Mouse (Mus musculus) cerebral cortex, adult 2 months (tissue): ENCODE data around the gene Erbin.

ENCODE experiments used
- WGBS: fragments of 180-500 bp; shearing (Covaris S2); methylation state at CpG from one replicate; pipeline ENCODE4 v1.1.7; 2018; 5-methylcytosine and 5-hydroxymethylcytosine counted together

Gene Erbin

DNA sequence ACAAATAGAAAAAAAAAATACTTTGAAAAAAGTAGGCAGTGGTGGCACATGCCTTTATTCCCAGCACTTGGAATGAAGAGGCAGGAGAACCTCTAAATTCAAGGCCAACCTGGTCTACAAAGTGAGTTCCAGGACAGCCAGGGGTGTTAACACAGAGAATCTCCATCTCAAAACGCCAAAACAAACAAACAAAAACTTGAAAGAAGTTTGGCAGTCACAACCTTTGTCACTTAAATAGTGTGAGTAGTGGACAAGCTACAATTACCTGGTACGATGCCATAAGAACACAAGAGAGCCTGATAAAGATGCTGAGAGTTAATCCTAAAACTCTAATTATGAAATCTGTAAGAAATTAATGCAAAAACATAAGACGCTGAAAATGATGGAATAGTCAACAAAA lies 8.0 kb downstream of the Erbin start:
- 61% methylated on average over 3 of the region's 3 CpGs for WGBS

DNA sequence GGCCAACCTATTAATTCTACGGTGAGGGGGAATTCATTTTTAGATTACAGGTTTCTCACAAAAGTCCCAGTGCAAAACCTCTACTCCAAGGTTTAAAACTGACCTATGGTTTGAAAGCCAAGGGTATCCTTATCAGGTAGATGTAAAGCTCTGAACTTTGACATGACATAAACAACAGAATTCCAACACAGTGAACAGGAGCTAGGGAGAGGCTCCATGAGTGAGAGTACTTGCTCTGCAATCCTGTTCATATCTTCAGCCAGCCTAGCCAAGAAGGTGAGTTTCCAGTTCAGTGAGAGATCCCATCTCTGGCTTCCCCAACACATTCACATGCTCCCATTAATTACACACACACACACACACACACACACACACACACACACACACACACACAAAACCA lies 9.7 kb downstream of the Erbin start:
- 84% methylated on average over 1 of the region's 1 CpGs for WGBS

DNA sequence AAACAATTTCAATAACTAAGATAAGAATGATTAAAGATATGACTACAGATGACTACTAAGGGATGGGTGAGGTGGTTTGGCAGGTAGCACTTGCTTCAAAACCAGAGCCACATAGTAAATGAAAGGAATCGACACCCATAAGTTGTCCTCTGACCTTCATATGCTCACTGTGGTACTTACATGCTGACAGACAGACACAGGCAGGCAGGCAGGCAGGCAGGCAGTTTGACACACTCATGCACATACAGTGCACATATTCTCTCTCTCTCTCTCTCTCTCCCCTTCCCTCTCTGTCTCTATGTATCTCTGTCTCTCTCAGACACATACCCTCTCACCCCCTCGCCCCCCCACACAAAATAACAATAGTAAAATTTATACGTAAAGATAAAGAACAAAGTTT lies 10.4 kb downstream of the Erbin start:
- WGBS = 79% methylated on average over 3 of the region's 3 CpGs

DNA sequence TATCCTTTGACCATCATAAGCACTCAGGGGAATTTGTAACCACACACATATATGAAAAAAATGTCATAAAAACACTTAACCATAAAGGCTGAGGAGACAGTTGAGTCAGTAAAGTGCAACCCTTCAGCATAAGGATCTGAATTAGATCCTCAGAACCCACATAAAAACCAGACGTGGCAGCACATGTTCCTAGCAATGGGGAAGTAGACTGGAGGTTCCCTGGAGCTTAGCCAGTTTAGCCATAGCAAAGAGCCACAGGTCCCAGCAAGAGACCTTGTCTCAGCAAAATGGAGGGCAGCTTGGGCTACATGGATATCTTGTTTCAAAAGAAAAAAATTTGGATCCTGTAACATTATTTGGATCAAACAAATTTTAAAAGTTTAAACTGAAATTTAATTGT lies 20.3 kb downstream of the Erbin start:
- WGBS = 65% methylated on average over 1 of the region's 1 CpGs

DNA sequence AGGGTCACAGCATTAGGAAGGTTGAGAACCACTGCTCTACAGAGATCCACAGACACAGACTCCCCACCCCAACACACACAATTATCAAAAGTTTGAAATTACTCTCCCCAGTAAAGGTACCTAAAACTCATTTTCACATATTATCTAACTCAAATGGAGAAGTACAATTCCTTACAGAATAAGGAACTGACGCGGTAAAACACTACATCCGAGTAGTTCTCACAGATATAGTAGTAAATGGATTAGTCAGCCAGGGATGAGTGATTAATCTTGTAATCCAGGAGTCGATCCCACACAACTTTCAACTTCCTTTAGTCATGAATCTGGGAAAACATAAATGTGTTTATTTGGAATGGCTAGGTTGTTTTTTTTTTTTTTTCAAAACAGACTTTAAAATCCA lies 22.7 kb downstream of the Erbin start:
- WGBS = 79% methylated on average over 4 of the region's 4 CpGs

DNA sequence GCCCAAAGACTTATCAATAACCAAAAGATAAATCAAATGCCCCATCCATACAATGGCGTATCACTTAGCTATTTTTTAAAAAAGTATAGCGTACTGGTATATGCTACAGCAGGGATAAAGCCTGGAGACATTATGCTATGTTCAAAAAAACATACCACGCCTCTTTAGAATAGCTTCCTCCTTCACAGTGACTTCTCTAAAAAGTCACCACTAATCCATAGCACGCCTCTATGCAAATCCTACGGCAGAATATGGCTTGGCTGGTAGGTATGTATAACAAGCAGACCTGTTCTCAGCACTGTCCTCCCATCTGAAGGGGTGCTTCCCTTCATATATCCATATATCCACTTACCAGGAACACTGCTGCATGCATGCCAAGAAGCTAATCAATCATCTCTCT lies 27.2 kb downstream of the Erbin start:
- 78% methylated on average over 5 of the region's 5 CpGs for WGBS

DNA sequence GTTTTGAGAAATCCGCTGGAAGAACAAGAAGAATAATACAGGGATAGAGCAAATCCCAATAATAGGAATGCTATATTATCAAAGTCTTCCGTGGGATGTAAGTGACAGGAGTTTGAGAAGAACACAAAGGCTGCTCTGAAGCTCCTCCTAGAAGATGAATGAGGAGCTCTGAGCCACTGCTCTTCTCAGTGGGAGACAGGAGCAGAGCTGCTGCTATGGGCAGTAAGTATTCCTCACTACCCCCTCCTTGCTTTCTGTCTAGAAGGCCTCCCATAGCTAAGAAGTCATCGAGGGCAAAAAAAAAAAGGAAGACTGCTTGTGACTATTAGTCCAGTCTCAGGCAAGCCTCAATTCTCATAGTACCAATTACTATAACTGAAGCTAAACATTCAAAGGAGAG lies 30.3 kb downstream of the Erbin start:
- WGBS = 42% methylated on average over 3 of the region's 3 CpGs

DNA sequence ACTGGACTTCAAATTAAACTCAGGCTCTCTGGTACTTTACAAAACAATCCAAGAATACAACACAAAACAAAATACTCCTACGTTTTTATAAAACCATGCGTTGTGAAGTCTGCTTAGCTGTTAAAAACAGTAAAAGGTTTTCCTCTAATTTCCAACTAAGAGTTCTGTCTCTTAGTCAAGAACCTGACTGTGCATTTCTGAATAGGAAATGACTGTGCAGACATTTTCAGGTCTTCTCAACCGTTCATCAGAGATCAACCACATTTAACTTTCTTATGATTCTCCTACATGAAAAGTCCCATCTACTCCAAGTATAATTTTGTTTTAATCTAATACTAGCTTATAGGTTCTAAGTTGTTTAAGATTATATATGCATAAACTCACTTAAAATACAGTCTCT lies 33.8 kb downstream of the Erbin start:
- 68% methylated on average over 3 of the region's 3 CpGs for WGBS

DNA sequence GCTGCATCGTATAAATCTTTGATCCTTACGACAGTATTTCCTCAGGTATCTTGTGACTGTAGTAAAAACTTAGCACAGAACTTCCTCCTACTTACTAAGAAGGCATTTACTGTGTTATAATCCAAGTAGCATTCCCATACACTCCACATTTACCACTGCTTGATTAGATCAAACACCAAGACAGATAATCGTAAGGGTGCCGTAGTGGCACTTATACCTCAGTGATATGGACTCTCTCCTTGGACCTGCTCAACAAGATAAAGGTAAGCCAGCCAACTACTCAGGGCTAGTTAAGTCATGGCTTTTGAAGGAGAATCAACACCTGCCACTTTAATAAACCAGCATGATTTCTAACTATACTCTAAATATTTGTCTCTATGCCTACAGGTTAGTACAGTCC lies 39.1 kb downstream of the Erbin start:
- WGBS = 93% methylated on average over 4 of the region's 4 CpGs

DNA sequence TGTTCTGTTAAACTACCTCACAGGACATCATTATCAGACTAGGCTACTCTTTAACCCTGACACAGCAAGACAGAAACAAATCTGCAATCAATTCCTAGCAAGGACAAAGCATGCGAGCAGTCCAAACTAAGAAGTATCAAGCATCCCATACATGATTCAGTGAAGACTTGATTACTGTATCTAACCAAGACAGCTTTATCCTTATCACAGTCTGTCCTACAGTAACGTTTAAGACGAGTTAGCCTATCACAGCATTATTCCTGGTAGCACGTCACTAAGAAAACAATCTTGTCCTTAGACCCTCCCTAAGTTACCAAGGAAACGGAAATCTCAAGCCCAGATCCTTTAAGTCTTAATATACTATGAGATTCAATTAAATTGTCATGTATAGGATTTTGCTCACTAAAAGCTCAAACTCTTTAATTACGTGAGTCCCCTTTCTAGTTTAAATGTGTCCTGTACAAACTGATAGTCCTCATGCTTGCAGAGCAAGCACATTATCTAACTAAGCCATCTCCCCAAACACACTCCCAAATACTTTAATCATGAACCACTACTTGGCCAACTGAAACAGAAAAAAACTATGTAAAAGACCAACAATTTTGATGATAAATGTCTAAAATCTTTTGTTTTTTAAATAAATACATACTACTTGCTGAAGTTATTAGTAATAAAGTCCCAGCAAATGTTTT lies 44.3 kb downstream of the Erbin start:
- WGBS = 85% methylated on average over 6 of the region's 6 CpGs

DNA sequence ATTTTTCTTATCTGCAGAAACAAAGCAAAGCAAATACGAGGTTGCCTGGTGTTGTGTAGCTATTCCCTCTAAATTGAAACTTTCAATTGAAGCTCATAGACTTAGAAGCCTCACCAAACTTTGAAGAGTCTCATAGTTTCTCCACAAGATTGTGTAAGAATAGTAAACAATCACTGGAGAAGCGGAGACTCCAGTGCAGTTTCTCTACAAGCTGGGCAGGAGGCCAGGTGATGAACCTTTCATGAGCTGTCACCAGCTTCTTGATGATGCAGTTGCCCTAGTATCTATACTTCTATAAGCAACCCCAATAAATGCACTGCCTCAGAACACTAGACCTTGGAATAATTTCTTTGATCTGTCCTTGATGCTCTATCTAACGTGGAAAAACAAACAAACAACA lies 49.5 kb downstream of the Erbin start:
- 63% methylated on average over 3 of the region's 3 CpGs for WGBS

DNA sequence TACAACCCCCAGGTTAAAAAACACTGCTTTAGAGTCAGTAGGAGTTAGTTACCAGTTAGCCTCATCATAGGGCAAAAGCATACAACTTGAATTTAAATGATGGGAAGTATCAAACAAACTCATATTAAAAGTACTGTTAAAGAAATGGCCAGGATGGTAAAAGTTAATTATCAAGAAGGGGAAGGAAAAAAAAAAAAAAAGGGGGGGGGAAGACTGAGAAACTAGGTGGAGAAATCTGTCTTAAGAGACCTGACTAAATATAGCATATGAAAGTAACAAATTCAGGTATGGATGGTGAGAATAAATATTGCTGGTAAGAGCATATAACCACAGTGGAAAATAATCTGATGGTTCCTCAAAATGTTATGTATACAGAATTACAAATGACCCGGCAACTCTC lies 50.2 kb downstream of the Erbin start:
- 98% methylated on average over 1 of the region's 1 CpGs for WGBS

DNA sequence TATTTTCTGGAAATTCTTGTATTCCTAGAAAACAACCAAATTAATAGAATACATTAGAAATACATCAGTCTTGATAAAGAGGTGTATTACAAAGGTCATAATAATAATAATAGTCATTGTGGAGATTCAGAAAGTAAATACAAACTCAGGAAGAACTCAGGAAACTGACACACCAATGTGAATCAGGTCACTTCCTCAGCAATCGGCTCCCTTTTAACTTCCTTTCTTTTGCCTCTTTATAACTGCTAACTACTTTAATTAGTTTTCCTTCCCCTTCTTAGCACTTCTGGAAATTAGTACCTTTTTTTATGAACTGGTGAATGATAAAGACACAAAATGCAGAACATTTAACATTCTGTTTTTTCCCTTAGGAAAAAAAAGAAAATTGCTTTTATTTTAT lies 51.4 kb downstream of the Erbin start:
- WGBS = 55% methylated on average over 1 of the region's 1 CpGs

DNA sequence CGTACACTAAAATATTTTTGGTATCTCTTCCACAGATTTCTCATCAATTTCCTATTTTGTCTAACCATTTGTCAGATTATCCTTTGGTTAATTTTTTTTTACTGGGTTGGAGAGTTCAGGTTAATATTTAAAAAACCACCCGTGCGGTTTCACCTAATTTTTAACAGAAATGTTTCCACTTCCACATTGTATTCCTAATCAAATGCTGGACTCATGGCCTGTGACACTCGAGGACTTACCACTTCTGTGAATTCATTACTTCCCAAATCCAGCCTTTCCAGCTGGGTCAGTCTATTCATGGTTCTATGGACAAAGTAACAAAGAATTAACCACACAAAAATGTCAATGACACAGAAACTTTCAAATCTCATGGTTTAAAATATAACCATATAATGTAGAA lies 58.3 kb downstream of the Erbin start:
- 74% methylated on average over 4 of the region's 4 CpGs for WGBS

DNA sequence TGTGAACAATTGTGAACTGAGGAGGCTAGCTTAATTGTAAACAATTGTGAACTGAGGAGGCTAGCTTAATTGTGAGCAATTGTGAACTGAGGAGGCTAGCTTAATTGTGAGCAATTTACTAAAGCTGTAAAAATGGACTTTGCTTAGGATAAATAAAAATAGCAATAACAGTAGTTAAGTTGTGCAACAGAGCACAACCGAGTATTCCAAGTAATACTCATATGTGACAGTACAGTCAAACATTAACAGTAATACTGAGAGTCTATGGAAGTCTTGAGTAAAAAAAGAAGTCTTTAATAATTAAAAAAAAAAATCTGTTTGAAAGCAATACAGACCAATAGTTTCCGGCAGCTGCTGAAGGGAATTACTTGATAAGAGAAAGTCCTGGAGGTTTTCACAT lies 61.3 kb downstream of the Erbin start:
- 88% methylated on average over 2 of the region's 2 CpGs for WGBS

DNA sequence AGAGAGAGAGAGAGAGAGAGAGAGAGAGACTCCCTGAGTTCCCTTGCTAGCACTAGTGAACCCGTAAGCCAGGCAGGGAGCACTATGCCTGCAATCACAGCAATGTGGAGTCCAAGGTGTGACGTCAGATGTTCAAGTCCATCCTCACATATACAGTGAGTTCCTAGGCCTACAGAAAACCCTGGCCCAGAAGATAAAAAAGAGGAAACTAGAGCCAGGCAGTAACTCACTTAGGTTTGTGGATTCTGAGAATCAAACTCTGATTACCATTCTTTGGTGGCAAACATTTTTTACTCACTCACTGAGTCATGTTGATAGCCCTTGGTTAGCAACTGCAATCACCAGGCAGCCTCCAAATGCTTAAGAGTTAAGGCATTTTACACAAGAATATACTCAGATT lies 72.7 kb downstream of the Erbin start:
- WGBS = 94% methylated on average over 2 of the region's 2 CpGs

DNA sequence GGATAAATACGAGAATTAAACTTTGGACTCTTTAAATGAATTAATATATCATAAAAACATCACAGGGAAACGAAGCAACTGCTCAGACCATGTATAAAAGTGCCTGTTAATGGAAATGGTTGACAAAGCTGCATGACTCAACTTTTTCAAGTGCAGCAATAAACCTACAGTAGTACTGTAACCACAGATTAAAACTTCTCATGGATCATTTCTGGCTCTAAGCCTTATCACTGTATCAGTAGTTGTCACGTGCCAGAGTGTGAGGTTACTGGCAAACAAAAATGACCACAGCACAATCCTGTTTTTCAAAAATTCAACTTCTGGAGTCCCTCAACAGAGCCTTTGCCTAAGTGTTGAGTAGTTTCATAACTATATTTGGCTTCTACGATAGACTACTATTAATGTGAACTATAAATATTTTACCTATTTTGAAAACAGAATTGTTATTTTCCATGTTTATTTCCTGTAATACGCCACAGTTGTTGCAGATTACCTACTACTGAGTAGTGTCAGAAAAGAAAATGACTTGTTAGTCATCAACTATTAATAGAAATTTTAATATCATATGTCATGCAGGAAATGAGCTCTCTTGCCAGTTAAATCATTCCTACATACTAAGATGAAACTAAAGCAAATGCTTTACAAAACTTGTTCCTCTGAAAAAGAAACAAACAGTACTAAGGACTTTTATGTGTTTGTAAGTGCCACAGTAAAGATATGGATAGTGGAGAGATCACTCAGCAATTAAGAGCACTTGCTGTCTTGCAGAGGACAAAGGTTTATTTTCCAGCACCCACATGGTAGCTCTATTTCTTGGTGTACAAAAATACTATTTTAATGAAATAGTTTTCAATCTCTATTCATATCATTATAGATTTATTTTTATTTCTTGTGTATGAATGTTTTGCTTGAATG lies 78.8 kb downstream of the Erbin start:
- WGBS = 87% methylated on average over 5 of the region's 5 CpGs

DNA sequence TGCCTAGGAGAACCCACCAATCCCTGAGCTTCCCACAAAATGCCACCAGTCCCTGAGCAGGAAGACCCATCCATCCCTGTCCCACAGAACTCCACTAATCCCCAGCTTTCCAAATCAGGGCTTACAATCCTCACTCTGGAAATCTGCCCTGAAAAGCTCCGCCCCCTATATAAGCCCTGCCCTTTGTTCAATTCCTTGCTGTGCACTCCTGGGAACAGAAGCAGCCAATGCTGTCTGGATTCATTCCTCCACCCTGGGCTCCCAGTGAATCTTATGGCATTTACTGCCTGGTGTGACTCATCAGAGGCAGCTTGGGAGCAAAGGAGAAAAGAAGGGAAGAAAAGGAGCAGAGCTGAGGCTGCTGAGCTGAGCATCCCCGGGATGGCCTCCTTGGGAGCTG lies 81.7 kb downstream of the Erbin start:
- 72% methylated on average over 2 of the region's 2 CpGs for WGBS

DNA sequence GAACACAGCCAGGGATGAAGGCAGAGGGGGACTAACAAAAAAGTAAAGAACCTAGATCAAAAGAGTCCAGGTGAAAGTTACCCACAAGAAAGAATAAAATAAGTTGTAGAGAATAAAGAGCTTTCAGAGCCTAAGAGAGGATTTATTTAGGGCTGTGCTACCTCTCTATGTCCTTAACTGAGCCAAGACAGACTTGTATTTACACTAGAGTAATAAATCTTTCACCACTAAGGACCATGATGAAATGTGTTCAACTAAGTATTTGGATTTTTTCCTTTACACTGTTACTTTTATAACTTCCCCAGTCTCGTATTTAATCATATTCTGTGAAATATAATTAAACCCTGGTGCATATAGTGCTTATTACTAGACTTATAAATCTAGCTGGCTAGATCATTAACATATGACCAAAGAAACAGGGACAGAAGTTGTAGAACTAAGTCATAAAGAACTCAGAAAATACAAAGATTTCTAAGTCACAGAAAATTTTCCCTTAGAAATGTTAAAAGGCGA lies 90.6 kb downstream of the Erbin start:
- 91% methylated on average over 2 of the region's 2 CpGs for WGBS

DNA sequence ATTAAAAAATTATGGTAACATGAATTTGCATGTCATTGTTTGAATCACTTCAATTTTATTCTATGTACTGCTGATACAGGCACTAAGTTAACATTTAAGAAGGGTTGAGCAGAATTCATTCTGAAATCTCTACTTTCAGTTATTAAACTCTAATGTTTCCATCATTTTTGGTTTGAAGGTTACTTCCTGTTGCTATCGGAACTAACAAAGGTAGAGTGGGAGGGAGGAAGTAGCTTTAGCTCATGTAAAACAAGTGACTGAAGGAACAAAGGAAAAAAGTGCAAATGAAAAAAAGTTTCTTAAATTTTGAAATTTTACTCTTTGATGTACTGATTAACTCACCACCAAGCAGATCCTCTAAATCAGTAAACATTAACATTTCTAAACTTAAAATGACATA lies 98.0 kb downstream of the Erbin start:
- 74% methylated on average over 1 of the region's 1 CpGs for WGBS

DNA sequence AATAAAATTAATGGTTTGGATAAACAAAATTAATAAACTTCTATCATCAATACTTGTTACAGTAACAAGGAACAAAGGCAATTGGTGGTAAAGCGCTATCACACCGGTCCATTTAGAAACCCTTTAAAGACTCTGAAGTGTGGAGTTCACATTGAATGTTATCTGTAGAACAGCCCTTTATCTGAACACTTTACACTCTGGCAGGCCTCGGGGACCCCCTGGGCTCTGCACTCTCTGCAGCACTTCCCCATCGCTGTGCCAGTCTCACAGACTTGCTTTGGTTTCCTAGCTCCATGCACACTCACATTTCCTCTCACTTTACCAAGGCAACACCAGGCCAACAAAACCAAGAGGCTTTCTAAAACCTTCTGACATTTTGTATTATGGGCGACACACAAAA lies 100.9 kb downstream of the Erbin start:
- WGBS = 85% methylated on average over 5 of the region's 5 CpGs

DNA sequence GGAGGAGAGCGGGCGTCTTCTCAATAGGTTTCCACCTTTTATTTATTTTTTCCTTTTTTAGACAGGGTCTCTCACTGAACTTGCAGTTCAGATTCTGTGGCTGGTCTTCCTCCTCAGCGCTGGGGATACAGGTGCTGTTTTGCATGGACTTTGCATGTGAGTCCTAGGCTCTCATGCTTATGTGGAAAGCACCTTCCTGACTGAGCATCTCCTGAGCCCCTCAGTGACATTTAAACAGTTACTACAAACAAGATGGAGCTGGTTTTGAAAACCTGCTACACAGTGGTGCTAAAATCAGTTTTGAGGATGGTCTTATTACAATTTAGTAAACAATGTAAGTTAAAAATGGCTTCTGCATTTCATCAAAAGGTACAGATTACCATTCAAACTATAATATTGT lies 102.4 kb downstream of the Erbin start:
- WGBS = 93% methylated on average over 3 of the region's 3 CpGs

DNA sequence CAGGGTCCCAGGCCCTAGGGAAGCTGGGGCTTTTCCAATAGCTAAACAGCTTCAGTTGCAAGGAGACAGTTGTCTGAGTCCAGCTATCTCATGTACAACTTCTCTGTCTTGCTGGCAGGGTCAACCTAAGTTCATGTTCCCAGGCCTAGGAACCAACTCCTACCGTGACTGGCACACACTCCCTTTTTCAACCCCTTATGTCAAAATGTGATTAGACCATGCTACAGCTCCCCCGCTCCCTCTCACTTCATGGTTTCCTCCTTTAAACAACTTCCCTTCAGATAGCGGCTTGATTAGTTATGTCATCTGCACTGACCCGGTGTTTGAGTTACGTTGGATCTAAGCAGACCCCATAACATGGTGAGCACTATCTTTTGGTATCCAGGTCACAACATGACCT lies 112.8 kb downstream of the Erbin start:
- WGBS = 89% methylated on average over 5 of the region's 5 CpGs
